Mouse (Mus musculus) forebrain, embryonic 16.5 days (tissue): ENCODE data around the gene Chpf2. TPM values are rescaled to one million over a fixed set of nuclear protein-coding genes. Genes with fewer than 3 reads are reported as not detected.

Source experiments
- ATAC-seq: fragments of 200-750 bp; cut with Nextera tagmentation; 2 replicates; pipeline ENCODE4 v1.8.0; 2017; ENCODE audit warnings: mild to moderate bottlenecking, moderate library complexity
- H3K27ac ChIP-seq: fragments of 300-500 bp; sonication (generic); 2 replicates; pipeline ENCODE4 v1.5.1; 2014; ENCODE audit warnings: low read length, control low read depth
- H3K27me3 ChIP-seq: fragments of 300-500 bp; sonication (generic); replicated peaks from 2 replicates; pipeline ENCODE4 v1.6.1; 2014; ENCODE audit warnings: low read length; ENCODE audit not compliant: control insufficient read depth, insufficient read depth
- H3K36me3 ChIP-seq: fragments of 300-500 bp; sonication (generic); 2 replicates; pipeline ENCODE4 v1.6.1; 2014; ENCODE audit not compliant: control insufficient read depth, insufficient read depth
- H3K4me1 ChIP-seq: fragments of 300-500 bp; sonication (generic); replicated peaks from 2 replicates; pipeline ENCODE4 v1.6.1; 2014; ENCODE audit warnings: low read length; ENCODE audit not compliant: control insufficient read depth, insufficient read depth
- H3K4me2 ChIP-seq: fragments of 300-500 bp; sonication (generic); 2 replicates; pipeline ENCODE4 v1.6.1; 2014; ENCODE audit warnings: mild to moderate bottlenecking, low read length, control low read depth
- H3K4me3 ChIP-seq: fragments of 300-500 bp; sonication (generic); replicated peaks from 2 replicates; pipeline ENCODE4 v1.5.1; 2014; ENCODE audit warnings: mild to moderate bottlenecking, low read length, control low read depth
- H3K9ac ChIP-seq: fragments of 300-500 bp; sonication (generic); replicated peaks from 2 replicates; pipeline ENCODE4 v1.6.1; 2014; ENCODE audit warnings: low read depth, low read length, control low read depth
- H3K9me3 ChIP-seq: fragments of 300-500 bp; sonication (generic); 2 replicates; pipeline ENCODE4 v1.6.1; 2016; ENCODE audit warnings: low read length; ENCODE audit not compliant: control insufficient read depth
- WGBS: fragments of 180-500 bp; shearing (Covaris S2); extraction: QIAGEN DNeasy Blood & Tissue Kit; methylation state at CpG from one replicate; pipeline ENCODE4 v1.1.7; 2014; 5-methylcytosine and 5-hydroxymethylcytosine counted together
- polyA plus RNA-seq: library from polyadenylated mRNA; unstranded; fragments of >200 nt; fragmentation: Nextera tagmentation; extraction: Ambion mirVana; gene quantifications from 2 replicates; pipeline ENCODE4 v1.2.1, GENCODE M21; 2015

Gene Chpf2
- polyA plus RNA-seq, result 20.5 and 20.8 TPM in 2 replicates

- peak within 1 kb of the TSS; percentile 73 for H3K4me3 ChIP-seq
- peak within 1 kb of the TSS; percentile 72 for H3K4me2 ChIP-seq
- peak within 1 kb of the TSS; percentile 86 for H3K9ac ChIP-seq
- peak within 1 kb of the TSS; percentile 75 for H3K27ac ChIP-seq
- no peaks in the 10 kb centered on the region for H3K27me3 ChIP-seq
- WGBS, result under 1% methylated on average over 43 of the region's 43 CpGs
- H3K36me3 ChIP-seq, result peaks cover 5% of the 10 kb centered on the region
- ATAC-seq, result peak; percentile 96
- no peaks in the 10 kb centered on the region for H3K9me3 ChIP-seq
- peaks cover 24% of the 10 kb centered on the region for H3K4me1 ChIP-seq
Observed at GRCm38 (mm10) chr5:24586547-24587199, at the start of gene Chpf2. Gene Chpf2, plus strand, starts transcription at chr5:24586741.

- no peak overlapping the region for H3K9ac ChIP-seq
- no peak overlapping the region for H3K4me3 ChIP-seq
- no peak for ATAC-seq
- no peaks in the 10 kb centered on the region for H3K9me3 ChIP-seq
- no peaks in the 10 kb centered on the region for H3K27me3 ChIP-seq
- no peak overlapping the region for H3K27ac ChIP-seq
- WGBS, result 64% methylated on average over 16 of the region's 16 CpGs
- 0 out of 2 replicates have a peak, but pooled peaks cover 2% of the 10 kb centered on the region for H3K4me1 ChIP-seq
- no peaks in the 10 kb centered on the region for H3K36me3 ChIP-seq
- H3K4me2 ChIP-seq, result no peak overlapping the region
Observed at GRCm38 (mm10) chr5:24537618-24538017, 48.9 kb upstream of the Chpf2 start.

- ATAC-seq, result no peak
- Histone ChIP-seq H3K4me2 (no peak overlapping the region), H3K4me3 (no peak overlapping the region), H3K36me3 (no peaks in the 10 kb centered on the region), H3K9me3 (no peaks in the 10 kb centered on the region), H3K27me3 (no peaks in the 10 kb centered on the region), H3K9ac (no peak overlapping the region), H3K27ac (no peak overlapping the region), H3K4me1 (0 out of 2 replicates have a peak, but pooled peaks cover 2% of the 10 kb centered on the region)
- WGBS, result 84% methylated on average over 22 of the region's 22 CpGs
Observed at GRCm38 (mm10) chr5:24539571-24540296, 46.8 kb upstream of the Chpf2 start.

- no peaks in the 10 kb centered on the region for H3K27me3 ChIP-seq
- 0 out of 2 replicates have a peak, but pooled peaks cover 2% of the 10 kb centered on the region for H3K4me1 ChIP-seq
- 54% methylated on average over 14 of the region's 14 CpGs for WGBS
- no peak for ATAC-seq
- no peaks in the 10 kb centered on the region for H3K36me3 ChIP-seq
- no peak within 1 kb of the TSS for H3K4me3 ChIP-seq
- H3K9me3 ChIP-seq, result no peaks in the 10 kb centered on the region
- H3K9ac ChIP-seq, result no peak within 1 kb of the TSS
- no peak within 1 kb of the TSS for H3K4me2 ChIP-seq
- no peak within 1 kb of the TSS for H3K27ac ChIP-seq
Observed at GRCm38 (mm10) chr5:24540387-24541143, 46.0 kb upstream of the Chpf2 start, which contains the start of gene Asb10. Gene Asb10, minus strand, starts transcription at chr5:24540978.

- H3K9ac ChIP-seq, result no peak overlapping the region
- WGBS, result 47% methylated on average over 6 of the region's 6 CpGs
- no peak for ATAC-seq
- no peak overlapping the region for H3K4me3 ChIP-seq
- H3K4me1 ChIP-seq, result 0 out of 2 replicates have a peak, but pooled peaks cover 2% of the 10 kb centered on the region
- H3K4me2 ChIP-seq, result no peak overlapping the region
- no peaks in the 10 kb centered on the region for H3K27me3 ChIP-seq
- no peak overlapping the region for H3K27ac ChIP-seq
- H3K9me3 ChIP-seq, result no peaks in the 10 kb centered on the region
- H3K36me3 ChIP-seq, result no peaks in the 10 kb centered on the region
Observed at GRCm38 (mm10) chr5:24541144-24541569, 45.4 kb upstream of the Chpf2 start.

GRCm38 (mm10) chr5:24542643-24543042 is 43.9 kb upstream of the Chpf2 start:
- H3K4me2 ChIP-seq, result no peak overlapping the region
- 85% methylated on average over 7 of the region's 7 CpGs for WGBS
- H3K4me1 ChIP-seq, result no peaks in the 10 kb centered on the region

GRCm38 (mm10) chr5:24550598-24551316 is 35.8 kb upstream of the Chpf2 start:
- WGBS, result 13% methylated on average over 26 of the region's 26 CpGs
- H3K9ac ChIP-seq, result peak overlapping the region; percentile 44
- peak overlapping the region; percentile 66 for H3K27ac ChIP-seq

More at GRCm38 (mm10) chr5:24542643-24543042, 43.9 kb upstream of the Chpf2 start:
- no peak overlapping the region for H3K27ac ChIP-seq
- H3K36me3 ChIP-seq, result no peaks in the 10 kb centered on the region
- H3K27me3 ChIP-seq, result no peaks in the 10 kb centered on the region
- no peaks in the 10 kb centered on the region for H3K9me3 ChIP-seq
- no peak for ATAC-seq
- no peak overlapping the region for H3K9ac ChIP-seq
- H3K4me3 ChIP-seq, result no peak overlapping the region

GRCm38 (mm10) chr5:24551317-24551688 is 35.2 kb upstream of the Chpf2 start:
- H3K27me3 ChIP-seq, result no peaks in the 10 kb centered on the region
- peak overlapping the region; percentile 15 for H3K4me3 ChIP-seq
- peak overlapping the region; percentile 42 for H3K27ac ChIP-seq
- peak overlapping the region; percentile 44 for H3K9ac ChIP-seq
- H3K36me3 ChIP-seq, result no peaks in the 10 kb centered on the region
- H3K9me3 ChIP-seq, result no peaks in the 10 kb centered on the region
- H3K4me1 ChIP-seq, result peaks cover 14% of the 10 kb centered on the region
- peak overlapping the region; percentile 50 for H3K4me2 ChIP-seq
- ATAC-seq, result no peak; the same call in 1 of the 2 replicates
- 48% methylated on average over 2 of the region's 2 CpGs for WGBS

More at GRCm38 (mm10) chr5:24550598-24551316, 35.8 kb upstream of the Chpf2 start:
- ATAC-seq, result peak; percentile 91
- Histone ChIP-seq H3K4me3 (peak overlapping the region; percentile 15), H3K27me3 (no peaks in the 10 kb centered on the region), H3K4me2 (peak overlapping the region; percentile 50), H3K9me3 (no peaks in the 10 kb centered on the region), H3K4me1 (peaks cover 14% of the 10 kb centered on the region), H3K36me3 (no peaks in the 10 kb centered on the region)
